Mouse (Mus musculus): ENCODE results near the gene Ctxn2.
"Not testable (repeated sequence)": the region's sequence is repeated elsewhere in the genome, so short reads cannot be mapped to it uniquely, and the experiment has no call there.

The Ctxn2 gene

GRCm38 (mm10) chr2:125135903-125136811 is at the start of gene Ctxn2:
TSS of gene Ctxn2 (plus strand) at chr2:125136692.
- peak; percentile 50 to 54 for DNase-seq

DNA sequence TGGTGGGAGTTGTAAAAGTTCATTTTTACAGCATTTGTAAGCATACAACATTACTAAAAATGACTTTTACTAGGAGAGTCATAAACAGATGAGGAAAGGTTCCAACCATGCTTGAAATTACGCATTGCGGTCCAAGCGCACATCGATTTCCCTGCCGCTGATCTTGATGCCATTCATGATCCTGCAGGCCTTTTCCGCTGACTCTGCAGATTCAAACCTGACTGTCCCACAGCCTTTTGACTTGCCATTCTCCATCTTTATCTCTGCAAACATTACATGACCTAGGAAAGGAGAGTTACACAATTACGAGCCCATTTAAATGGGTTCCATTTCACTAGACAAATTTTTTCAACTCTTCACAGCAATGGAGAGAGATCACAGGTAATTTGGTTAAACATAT is 47.7 kb upstream of the Ctxn2 start:
- no peak for DNase-seq

DNA sequence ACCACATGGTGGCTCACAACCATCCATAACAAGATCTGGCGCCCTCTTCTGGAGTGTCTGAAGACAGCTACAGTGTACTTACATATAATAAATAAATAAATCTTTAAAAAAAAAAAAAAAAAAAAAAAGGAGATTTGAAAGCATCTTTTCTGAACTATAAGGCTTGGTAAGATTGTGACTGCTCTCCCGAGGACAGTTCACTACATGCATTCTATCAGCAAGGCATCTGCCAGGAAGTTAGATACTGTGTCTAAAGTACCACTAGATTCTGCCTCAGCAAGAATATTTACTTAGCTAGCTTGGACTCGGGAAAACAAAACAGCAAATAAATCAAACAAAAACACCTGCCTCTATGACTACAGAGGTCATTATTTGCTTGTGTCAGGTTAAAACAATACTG is 44.4 kb upstream of the Ctxn2 start:
- not testable (repeated sequence) for DNase-seq

- DNase-seq = not testable (repeated sequence)
Observed at GRCm38 (mm10) chr2:125104491-125104890, 32.0 kb upstream of the Ctxn2 start.

DNA sequence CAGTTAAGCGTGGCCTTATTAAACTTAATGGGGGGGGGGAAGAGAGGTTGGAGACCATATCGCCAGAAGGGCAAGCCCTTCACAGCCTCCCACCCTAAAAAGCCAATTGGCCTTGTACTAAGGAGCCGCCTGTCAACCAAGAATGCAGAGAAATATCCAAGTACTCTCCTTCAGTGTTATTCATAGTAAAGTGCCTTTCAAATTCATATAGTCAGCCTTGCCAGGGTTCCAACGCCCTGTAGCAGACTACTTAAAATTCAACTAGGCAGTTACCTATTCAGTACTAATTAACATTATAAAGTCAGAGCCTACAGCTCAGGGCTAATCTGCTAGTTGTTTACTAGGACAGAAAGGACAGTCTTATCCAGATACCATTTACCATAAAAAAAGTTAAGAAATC is 30.0 kb upstream of the Ctxn2 start:
- not testable (repeated sequence) for DNase-seq

DNA sequence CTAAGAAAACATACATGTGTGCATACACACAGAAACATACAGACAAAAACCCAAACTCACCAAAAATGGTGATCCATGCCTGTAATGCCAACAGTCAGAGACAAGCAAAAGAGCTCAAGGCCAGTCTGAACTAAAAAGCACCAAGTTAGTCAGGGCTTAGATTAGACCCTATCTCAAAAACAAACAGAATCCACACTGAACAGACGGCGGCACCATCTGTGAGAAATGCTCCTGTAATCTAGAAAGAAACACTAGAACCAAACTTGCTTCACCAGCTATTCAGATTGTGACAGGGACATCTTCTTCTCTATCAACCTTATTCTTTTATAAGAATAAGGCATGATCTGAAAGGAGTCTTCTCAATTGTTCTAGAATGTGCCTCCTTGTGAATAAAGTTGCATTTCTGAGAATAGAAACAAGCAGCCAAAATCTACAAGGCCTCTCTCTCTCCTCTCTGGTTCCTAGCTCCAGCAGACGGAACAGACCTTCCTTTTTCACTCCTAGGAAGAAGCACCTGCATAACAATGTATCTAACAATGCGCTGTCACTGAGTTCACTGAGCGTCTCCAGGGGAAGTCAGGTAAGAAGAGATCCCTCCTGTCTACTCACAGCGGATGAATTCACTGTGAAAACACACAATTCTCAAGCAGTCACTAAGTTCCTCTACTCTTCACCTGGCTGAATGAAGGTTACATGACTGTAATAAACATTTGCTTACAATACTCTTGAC is 16.9 kb upstream of the Ctxn2 start:
- peak; percentile 28 to 29 for DNase-seq

DNA sequence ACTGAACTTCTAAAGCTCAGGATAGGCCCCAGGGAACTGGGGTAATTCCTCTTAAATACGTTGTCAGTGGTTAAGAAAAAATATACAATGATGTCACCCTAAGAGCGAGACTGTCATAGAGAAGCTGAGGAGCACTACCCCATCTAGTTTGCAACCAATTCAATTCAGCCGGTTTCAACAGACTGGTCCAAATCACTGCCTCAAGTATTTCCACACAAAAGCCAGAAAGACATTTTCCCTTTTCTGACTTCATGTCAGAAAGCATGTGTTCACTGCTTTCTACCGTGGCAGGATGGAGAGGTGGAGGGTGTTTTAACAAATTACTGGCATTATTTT is 14.2 kb upstream of the Ctxn2 start:
- no peak for DNase-seq

DNA sequence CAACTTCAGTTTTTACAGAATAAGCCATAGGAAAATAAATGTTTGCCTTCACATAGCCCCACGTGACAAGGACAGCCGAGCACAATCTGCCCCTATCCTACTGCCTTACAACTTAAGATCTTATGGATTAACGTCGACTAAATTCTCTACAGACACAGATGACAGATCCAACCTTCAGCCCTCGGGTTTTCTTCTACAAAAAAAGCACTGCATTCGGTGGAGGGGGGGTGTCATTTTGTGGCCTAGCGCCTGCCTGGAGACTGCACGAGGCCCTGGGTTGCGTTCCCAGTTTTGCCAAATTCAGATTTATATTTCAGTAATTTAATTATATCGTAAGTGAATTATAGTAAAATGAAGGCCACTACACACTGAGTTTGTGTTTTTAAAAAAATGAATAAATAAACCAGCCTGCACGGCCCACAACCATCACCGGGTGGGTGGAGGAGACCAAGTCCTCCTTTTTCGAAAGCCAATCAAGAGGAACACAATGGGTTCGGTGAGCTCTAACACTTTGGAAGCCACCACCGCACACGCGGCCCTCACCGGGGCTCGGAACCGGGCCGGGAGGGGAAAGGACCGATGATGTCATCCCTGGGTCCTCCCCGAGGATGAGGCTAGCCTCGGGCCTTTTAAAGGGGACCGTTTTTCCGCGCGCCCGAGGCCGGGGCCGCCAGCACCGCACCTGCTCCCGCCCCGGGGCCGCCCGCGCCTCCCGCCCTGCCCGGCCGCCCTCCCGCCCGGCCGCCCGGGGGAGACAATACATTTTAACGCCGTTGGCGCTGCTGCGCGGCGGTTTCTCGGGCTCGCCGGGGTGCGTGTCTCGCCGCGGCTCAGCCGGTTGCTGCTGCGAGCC is 13.6 kb upstream of the Ctxn2 start:
- DNase-seq = peak; percentile 78 to 79

GRCm38 (mm10) chr2:125123477-125123852 is 13.0 kb upstream of the Ctxn2 start, which contains the start of gene Myef2:
TSS of gene Myef2 (minus strand) at chr2:125123661.
- peak; percentile 95 to 96 for DNase-seq

DNA sequence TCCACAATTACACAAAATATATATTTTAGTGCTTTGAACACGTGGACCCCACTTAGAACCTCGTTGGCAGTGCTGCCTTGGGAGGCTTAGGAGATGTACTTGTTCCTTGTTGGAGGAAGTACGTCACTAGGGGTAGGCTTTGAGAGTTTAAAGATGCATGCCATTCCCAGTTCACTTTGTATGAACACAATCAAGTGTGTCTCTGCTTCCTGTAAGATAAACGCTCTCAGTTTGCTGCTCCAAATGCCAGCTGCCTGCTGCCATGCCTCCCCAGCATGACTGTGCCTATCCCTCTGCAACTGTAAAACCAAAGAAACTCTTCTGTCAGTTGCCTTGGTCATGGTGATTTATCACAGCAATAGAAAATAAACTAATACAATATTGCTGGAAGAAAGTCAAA is 10.7 kb upstream of the Ctxn2 start:
- no peak for DNase-seq

- DNase-seq = no peak
Observed at GRCm38 (mm10) chr2:125126792-125127191, 9.7 kb upstream of the Ctxn2 start.

DNA sequence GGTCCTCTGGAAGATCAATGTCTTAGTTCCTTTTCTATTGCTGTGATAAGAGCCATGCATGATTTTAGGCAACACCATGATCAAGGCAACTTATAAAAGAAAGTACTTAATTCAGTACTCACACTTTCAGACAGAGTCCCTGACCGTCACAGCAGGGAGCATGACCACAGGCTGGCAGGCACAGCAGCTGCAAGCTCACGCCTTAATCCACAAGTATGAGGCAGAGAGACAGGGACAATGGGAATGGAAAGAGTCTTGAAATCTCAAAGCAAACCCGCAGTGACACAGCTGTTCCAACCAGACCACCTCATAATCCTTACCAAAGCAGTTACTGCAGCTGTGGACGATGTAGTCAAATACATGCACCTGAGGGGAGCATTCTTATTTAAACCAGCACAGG is 2.4 kb upstream of the Ctxn2 start:
- no peak for DNase-seq

DNA sequence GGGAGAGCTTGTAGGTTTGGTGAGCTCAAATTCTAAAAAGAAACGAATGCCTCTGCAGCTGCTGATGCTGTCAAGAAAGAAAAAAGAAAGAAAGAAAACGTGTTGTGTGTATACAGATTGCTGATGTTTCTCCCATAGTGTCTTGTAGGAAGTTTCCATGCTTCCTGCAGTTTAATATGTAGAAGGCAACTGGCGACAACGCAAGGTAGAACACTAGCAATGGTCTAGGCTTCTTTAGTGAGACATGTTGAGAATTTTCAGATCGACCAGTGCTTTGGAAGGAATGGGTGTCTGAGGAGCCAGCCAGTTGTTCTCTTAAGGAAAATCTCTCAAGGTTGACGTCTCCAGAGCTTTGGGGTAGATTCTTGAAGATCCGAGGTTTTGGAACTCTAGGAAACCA is 354 bp downstream of the Ctxn2 start:
- no peak for DNase-seq

- DNase-seq = no peak
Observed at GRCm38 (mm10) chr2:125142336-125142735, 5.8 kb downstream of the Ctxn2 start.

DNA sequence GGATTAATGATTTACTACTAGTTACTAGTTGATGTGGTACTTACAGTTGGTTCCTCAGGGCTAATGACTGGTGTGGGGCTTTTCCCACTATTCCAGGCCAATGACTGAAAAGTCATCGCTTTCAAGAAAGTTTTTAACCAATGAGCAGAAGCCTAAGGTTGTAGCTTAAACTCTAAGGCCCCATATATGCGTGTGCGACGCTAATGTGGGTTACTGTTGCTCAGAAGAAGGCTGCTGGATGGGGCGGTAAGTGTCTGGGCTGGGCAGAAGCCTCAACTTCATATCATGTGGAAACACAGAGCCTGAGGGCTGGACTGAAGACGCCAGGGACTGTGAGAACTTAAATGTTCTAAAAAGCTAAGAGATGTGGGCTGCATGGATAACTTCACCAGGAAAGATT is 15.9 kb downstream of the Ctxn2 start, which contains the start of gene Slc12a1:
Gene Slc12a1 (plus strand): TSS at position 118 of the 400 bp plus-strand sequence.
- DNase-seq = no peak

- no peak for DNase-seq
Observed at GRCm38 (mm10) chr2:125154294-125154693, 17.8 kb downstream of the Ctxn2 start.

- DNase-seq = peak in 1 of 2 experiments; percentile 19
Observed at GRCm38 (mm10) chr2:125155504-125155903, 19.0 kb downstream of the Ctxn2 start.

DNA sequence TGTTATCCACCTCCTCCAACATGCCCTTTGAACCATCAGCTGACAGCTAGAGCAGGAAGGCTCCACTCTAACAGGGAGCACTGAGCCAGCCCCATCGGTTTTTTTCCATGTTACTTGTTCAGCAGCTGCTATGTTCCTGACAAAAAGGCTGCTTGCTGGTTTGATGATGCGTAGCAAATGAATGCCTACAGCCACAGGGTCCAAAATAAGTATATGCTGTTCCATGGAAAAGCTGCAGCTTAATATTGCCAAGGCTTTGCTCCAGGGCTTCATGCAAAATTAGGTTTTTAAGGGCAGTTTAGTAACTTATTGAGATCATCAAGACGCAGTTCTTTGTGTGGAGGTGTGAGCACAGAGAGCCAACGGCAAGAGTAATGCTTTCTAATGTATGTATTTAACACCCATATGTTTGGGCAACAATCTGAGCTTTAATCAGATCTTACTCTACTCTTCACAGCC is 25.5 kb downstream of the Ctxn2 start:
- DNase-seq = no peak

DNA sequence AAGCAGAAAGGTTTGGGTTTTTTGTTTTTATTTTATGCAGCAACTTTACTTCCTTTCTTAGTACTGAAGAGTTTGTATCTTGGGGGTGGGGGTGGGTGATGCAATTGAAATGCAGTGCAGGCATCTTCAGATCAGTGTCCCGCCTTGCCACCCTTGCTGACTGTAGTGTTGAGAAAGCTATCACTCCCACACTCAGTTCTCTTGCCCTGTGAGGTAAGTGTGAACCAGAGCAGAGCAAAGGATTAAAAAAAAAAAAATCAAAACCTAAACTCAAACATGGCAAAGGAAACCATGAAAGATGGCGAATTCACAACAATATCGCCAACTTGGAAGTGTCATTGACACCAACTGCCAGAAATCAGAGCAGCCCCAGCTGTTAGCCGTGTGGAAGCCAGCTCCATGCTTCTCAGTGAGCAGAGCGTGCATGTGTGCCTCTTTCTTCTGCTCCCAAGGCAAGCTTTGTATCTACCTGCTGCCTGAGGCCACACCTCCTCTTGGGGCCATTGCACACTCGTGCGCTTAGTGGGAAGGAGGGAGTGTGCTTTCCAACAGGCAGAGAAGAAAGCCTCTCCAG is 41.8 kb downstream of the Ctxn2 start:
- DNase-seq = peak; percentile 68 to 78

- peak in 1 of 2 experiments; percentile 44 for DNase-seq
Observed at GRCm38 (mm10) chr2:125187904-125188303, 51.4 kb downstream of the Ctxn2 start.

DNA sequence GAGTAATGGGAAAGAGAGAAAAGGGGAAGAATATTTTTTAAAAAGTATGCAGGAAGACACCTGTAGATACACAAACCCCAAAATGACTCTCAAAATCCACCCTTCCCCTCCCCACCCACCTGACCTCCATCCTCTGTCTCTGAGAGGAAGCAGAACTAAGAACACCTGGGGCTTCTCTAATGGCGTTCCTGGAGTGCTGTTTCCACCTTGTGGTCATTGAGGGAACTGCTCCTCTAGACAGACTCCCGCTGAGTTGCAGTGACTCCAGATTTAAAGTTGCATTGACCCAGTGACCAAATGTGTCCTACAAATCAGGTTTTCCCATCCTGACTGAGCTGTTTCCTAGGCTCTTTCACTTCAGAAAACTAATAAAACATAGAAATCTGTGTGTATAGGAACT is 52.7 kb downstream of the Ctxn2 start:
- DNase-seq = peak; percentile 80 to 86

- no peak for DNase-seq
Observed at GRCm38 (mm10) chr2:125192905-125193304, 56.4 kb downstream of the Ctxn2 start.

Measured in cerebellum, postnatal 10 days (tissue).